Mouse (Mus musculus) MEL-GATA-1-ER (cell line): Measurements from ENCODE around the gene Spg20.

Source experiments
- DNase-seq: peaks from one replicate; pipeline ENCODE4 v3.0.0-alpha.2; 2012; ENCODE audit warnings: low read depth; ENCODE audit errors: extremely low read depth

Gene Spg20

GRCm38 (mm10) chr3:55111935-55112709 is at the start of gene Spg20:
Spg20 (plus strand) TSS chr3:55112108.
- DNase-seq, result peak; percentile 56

DNA sequence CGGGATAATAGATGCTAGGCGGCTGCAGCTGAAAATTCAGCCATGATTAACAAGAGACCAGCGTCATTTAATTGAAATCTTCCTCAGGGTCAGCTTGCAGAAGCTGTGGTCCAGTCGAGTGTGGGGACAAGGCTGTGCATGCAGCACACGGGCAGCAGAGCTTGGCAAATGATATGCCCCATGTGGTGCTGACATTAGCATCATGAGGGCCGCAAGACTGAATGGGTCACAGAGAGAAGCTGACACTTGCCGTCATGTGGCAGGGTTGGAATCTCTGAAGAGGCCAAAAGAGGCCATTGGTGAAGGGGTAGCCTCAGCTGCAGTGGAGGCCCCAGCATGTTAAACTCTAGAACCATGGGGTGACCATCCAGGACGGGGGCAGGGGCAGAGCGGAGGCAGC is 49.3 kb upstream of the Spg20 start:
- no peak for DNase-seq

DNA sequence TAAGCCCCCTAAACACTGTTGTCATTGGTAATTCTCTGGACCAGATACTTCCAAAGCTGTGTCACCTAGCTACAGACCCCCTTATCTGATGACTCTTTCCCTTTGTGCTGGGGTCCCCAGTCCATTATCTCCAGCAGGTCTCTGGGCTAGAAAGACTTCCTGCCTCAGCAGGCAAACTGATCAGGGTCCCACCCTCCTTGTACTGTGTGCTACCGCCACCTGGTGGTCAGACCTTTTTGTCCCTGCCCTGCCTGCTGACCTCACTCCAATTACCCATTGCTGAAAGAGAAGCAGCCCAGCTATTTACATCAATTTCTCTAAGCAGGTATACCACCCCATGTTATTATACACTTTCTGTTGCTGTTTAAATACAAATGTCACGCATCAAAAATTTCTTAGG is 47.5 kb upstream of the Spg20 start:
- peak; percentile 10 for DNase-seq

DNA sequence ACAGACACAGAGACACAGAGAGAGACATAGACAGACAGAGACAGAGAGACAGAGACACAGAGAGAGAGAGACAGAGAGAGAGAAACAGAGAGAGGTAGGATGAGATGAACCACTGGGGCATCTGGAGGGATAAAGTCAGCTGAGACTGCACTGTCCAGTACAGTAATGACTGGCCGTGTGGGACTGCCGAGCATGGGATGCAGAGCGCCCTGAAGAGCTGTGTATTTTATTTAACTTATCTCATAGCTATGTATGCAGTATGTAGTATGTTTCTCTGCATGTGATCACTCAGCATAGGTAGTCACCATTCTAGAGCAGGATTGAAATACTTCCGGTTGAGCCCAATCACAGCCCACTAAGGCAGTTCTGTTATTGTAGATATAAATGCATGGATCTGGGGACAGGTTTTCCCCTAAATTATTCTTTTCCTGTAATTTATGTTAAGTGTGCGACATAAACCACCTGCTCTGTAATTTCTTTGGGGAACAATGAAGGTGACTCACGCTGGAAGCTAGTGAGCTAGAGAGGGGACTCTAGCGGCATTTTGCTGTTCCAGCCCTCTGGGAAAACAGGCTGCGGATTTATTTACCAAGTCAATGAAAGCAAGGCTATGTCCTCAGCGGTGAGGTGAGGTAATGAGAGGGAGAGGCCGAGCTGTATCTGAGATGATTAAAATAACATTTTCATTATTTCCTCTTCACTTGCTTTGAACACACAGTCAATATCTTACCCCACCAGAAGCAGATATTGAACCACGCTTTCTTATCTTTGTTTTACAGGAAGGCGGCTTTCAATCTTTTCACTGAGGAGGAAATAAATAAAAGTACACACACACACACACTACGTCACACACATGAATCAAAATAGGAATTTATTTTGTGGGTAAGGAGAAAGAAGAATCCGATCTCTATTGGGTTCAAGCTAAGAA is 45.9 kb upstream of the Spg20 start:
- DNase-seq, result peak; percentile 11

DNA sequence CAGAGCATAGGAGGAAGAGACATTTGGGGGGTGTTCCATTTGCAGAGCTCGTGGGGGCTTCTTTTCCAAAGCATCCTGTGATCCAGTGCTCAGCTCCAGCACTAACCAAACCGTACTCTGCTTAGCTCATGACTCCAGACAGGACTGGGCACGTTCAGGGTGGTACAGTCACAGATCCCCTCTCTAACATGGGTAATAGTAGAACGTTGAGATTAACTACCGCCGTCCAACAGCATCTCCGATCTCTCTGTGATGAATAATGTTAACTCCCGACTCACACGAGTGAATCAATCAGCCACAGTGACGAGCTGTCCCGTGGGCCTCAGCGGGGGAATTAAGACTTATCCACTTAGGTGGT is 45.3 kb upstream of the Spg20 start:
- no peak for DNase-seq

- DNase-seq, result no peak
Observed at GRCm38 (mm10) chr3:55067791-55068434, 44.0 kb upstream of the Spg20 start.

DNA sequence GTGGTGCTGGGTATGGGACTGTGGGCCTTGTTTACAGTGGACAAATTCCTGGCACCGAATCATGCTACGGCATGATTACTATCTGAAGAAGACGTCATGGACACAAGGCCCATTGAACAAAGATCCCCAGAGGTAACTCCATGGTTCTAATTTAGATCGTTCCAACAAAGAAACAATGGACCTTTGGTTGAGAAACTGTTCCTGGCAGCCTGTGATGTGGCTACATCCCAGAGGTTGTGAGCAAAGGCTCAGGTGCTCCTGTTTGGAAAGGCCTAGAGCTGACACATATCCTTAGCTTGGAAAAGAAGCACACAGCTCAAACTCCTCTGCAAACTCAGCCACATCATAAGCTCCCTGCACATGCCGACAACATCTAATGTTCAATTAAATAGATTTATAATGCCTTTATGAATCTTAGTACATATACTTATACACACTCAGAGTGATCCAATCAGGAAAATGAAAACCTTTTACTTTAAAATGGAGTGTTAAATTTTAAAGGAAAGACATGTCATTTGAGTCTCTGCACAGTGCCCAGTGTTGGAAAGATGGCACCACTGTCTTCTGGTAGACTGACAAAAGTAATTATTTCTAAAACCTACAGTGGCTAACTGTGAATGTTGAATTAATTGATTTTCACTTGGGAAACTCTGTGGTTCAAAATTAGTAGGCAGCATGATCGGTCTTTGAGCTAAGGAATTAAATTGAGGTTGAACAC is 37.2 kb upstream of the Spg20 start:
- no peak for DNase-seq

DNA sequence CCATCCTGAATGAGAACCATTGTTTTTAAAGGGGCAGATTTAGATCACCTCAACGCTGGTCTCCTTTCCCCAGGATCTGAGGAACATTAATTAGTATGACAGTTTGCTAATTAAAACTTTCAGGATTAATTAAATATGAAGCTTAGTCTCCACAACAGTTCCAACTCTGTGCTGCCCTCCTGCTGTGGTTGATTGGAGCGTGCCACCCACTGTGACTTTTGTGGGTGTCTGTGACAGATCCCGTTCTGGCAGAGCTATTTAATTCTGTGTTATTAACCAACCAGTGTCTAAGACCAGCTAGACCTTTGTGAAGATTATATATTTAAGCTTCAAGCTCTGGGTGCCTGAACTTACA is 36.6 kb upstream of the Spg20 start:
- no peak for DNase-seq

DNA sequence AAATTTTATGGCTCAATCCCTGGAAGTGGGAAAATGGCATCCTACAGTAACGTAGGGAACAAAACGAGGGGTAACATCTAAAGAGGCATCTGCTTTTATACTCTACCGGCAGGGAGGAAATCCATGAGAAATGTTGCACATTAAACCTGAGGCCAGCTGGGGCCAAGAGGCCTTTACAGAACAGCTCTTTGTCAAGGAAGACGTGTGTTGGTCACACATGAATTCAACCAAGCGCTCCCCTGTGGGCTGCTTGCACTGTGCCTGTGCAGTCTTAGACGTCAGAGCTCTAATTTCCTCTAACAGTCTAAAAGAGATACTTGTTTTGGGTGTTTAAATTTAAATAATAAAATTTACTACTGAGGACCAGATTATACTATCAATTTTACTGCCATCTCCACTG is 33.7 kb upstream of the Spg20 start:
- DNase-seq, result no peak

GRCm38 (mm10) chr3:55079619-55080018 is 32.3 kb upstream of the Spg20 start:
- no peak for DNase-seq

- peak; percentile 41 for DNase-seq
Observed at GRCm38 (mm10) chr3:55080055-55080454, 31.9 kb upstream of the Spg20 start.

DNA sequence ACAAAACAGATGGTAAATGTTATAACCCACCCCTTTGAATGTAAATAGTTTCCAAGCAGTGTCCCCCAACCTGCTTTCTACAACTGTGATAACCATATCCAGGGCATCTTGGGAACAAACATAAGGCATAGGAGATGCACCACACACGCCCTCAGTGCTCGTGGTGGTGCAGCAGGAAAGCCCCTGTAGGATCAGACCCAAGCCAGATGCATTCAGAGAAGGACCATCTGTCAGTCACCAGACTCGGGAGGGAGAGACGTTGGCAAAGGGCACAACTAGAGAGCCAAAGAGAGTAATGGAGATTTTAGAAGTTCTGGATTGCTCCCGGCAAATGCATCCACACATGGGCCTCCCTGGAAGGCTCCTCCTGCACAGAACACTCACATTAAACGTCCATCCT is 27.1 kb upstream of the Spg20 start:
- no peak for DNase-seq

DNA sequence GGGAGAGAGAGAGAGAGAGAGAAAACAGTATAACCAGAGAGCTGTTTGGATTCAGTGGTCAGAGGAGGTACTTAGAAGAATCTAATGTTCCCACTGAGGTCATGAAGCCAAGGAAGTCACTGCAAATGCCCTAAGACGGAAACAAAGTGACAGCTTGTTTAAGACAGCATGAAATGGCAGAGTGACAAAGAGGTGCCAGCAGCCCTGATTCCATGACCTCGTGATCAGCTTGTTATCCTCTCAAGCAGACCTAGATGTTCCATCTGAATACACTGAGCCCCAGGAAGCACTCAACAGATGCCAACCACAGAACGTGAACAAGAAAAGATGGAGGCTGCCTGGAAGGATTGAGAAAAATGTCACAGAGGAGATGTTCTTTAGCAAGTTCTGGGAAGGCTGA is 26.2 kb upstream of the Spg20 start:
- DNase-seq, result no peak

- DNase-seq, result no peak
Observed at GRCm38 (mm10) chr3:55086948-55087347, 25.0 kb upstream of the Spg20 start.

- no peak for DNase-seq
Observed at GRCm38 (mm10) chr3:55087360-55087759, 24.5 kb upstream of the Spg20 start.

GRCm38 (mm10) chr3:55088359-55088758 is 23.5 kb upstream of the Spg20 start:
- DNase-seq, result no peak

- DNase-seq, result no peak
Observed at GRCm38 (mm10) chr3:55088843-55089242, 23.1 kb upstream of the Spg20 start.

GRCm38 (mm10) chr3:55089291-55089690 is 22.6 kb upstream of the Spg20 start:
- no peak for DNase-seq

DNA sequence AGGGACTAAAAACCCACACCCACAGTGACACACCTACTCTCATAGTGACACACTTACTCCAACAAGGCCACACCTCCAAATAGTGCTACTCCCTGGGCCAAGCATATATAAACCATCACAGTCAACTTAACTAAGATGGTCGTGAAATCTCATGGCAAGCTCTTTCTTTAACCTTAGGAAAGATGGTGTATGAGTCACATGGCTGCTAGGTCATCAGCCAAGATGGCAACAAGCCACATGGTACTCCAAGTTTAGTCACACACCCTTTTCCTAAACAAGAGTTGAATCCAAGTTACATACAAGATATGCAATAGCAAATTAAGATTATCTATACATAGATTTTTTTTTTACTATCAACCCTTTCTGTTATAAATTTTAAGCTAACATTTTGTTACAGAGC is 18.7 kb upstream of the Spg20 start:
- no peak for DNase-seq

DNA sequence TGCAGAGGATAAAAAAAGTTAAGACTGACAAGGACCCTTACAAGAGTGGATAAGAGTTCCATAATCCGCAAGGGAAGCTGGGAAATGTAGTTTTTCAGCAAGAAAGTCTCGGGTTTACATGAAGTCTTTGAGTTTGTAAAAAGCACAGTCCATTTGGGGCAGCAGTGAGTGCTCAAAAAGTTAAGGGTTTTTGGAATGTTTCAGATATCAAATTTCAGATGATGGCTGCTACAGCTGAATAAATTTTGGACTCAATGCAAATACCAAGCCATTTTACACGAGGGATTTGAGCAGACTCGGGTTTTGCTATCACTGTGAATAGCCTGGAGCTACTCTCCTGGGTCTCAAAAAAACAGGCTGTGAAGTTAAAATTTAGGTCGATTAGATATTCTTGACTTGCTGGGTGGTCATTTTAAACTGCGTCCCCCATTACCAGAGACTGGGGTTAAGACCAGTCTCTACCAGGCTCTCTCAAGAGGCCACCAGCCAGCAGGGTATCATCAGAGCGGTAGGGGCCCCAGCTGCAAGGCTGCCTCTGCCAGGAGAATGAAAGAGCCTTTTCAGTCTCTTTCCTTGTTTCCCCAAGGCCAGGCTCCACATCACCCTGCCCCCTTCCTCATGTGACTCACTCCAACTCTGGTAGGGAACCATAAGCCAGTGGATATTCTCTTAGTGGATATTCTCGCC is 15.8 kb upstream of the Spg20 start:
- DNase-seq, result no peak

DNA sequence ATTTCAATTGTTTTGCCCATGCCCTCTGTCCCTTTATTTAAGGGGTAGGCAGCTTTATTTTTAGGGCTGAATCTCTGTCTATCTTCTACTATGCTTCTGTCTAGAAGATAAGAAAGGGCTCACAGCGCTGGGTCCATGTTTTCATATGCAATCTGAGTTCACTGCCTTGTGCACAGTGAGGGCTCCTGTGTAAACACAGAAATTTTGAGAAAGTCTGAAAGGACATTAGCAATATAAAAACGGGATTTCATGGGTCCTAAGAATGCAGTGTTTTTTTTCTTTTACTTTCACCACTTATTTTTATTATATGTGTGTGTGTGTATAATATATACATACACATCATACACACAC is 15.3 kb upstream of the Spg20 start:
- no peak for DNase-seq
